Mouse (Mus musculus) thymus, postnatal 10 days (tissue): ENCODE measurements around the gene Neu1.
"Not testable (repeated sequence)": the region's sequence is repeated elsewhere in the genome, so short reads cannot be mapped to it uniquely, and the experiment has no call there.

Source experiments
- DNase-seq, 2 experiments: peaks; one replicate each; pipeline ENCODE4 v3.0.0; 2021; ENCODE audit warnings: low spot score in 2 of 2

Neu1 gene

DNA sequence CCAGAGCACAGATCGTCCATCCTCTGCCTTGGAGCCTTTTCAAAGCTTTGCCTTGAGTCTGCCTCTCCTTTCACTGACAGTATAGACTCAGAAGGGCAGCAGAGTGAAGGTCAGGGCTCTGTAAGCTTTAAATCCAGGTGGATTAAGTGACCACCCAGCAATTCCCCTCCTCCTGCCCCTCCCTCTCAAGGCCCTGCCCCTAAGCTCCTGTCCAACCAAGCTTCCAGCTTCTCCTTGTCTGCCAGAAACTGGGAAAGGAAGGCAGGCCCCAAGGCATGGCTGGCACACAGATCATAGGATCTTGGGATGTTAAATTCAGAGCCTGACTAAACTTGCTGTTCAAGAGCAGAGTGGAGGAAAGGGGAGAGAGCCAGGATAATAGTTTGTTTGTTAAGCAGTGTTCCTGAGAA lies 33.6 kb downstream of the Neu1 start:
- no peak for DNase-seq

DNA sequence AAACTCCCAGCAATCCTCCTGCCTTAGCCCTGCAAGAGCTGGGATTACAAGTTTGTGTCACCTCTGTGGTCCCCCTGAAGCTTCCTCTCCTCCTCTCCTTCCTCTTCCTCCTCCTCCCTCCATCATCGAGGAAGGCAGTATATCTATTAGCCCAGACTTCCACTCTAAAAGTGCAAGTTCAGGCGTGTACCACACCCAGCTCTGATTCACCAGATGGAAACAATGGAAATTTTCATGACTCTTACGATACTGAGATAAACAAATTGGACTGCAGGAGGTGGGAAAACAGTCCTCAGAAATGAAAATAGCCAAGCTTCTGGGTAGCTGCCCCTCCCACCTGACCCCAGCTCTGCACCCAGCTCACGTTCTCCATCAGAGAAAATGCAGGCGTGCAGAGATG lies 34.6 kb downstream of the Neu1 start:
- no peak for DNase-seq

DNA sequence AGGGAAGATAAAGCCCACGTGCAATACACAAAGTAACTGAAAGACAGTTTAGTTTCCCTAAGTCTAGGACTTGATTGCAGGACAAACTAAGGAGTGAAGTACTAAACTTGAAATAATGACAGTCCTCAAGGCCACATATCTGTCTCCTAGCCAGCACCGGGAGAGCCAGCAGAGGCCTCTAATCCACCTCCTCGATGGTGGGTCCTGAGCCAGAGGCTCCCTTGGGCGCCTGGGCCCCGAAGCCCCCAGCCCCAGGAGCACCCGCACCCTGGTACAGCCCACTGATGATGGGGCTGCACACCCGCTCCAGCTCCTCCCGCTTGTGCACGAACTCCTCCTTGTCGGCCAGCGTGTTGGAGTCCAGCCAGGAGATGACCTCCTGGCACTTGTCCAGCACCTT lies 38.8 kb downstream of the Neu1 start, which contains the start of gene Gm20481:
TSS of gene Gm20481 (plus strand) at position 91 of the 400 bp plus-strand sequence.
- not testable (repeated sequence) for DNase-seq

DNA sequence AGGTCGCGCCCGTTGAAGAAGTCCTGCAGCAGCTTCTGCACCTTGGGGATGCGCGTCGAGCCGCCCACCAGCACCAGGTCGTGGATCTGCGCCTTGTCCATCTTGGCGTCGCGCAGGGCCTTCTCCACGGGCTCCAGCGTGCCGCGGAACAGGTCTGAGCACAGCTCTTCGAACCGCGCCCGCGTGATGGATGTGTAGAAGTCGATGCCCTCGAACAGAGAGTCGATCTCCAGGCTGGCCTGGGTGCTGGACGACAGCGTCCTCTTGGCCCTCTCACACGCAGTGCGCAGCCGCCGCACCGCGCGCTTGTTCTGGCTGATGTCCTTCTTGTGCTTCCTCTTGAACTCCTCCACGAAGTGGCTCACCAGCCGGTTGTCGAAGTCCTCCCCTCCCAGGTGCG lies 39.8 kb downstream of the Neu1 start:
- not testable (repeated sequence) for DNase-seq

DNA sequence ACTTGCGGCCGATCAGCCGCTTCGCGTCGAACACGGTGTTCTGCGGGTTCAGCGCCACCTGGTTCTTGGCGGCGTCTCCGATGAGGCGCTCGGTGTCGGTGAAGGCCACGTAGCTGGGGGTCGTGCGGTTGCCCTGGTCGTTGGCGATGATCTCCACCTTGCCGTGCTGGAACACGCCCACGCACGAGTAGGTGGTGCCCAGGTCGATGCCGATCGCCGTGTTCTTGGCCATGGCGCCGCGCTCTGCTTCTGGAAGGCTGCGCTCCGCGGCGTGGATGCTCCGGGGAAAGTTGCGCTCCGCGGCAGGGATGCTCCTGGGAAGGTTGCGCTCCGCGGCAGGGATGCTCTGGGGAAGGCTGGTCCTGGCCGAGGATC lies 40.6 kb downstream of the Neu1 start:
- DNase-seq = not testable (repeated sequence)

DNA sequence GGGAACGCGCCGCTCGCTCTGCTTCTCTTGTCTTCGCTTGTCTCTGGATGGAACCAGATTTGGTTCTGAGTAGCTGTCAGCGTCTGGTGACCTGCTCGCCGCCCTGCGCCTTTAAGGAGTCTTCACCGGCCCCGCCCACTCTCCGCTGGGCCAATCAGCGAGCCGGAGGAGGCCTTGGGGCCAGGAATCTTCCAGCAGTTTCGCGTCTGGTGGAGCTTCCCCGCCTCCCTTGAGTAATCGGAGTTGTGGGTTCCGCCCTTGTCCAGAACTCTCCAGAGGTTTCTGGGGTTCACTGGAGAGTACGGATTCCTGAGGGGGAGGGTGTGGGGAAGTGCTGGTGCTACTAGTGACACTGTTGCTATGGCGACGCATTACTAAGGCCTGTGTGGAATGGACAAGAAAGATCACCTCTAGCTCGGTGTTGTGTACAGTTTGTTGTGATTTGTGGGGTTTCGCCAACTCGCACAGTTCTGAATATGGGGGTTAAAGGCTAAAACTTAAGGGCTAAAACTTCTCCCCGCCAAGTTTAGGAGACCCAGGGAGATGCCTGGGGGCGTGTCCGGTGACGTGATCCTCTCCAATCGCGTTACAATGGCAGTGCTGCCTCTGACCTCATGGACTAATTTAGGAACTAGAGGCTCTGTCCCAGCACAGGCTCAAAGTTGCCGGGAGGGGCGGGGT lies 41.2 kb downstream of the Neu1 start, which contains the start of the genes Hspa1a and Hspa1l:
TSS of gene Hspa1a (minus strand) at position 88 of the 681 bp plus-strand sequence.
TSS of gene Hspa1l (plus strand) at position 635 of the 681 bp plus-strand sequence.
- peak; percentile 28 to 32 for DNase-seq

DNA sequence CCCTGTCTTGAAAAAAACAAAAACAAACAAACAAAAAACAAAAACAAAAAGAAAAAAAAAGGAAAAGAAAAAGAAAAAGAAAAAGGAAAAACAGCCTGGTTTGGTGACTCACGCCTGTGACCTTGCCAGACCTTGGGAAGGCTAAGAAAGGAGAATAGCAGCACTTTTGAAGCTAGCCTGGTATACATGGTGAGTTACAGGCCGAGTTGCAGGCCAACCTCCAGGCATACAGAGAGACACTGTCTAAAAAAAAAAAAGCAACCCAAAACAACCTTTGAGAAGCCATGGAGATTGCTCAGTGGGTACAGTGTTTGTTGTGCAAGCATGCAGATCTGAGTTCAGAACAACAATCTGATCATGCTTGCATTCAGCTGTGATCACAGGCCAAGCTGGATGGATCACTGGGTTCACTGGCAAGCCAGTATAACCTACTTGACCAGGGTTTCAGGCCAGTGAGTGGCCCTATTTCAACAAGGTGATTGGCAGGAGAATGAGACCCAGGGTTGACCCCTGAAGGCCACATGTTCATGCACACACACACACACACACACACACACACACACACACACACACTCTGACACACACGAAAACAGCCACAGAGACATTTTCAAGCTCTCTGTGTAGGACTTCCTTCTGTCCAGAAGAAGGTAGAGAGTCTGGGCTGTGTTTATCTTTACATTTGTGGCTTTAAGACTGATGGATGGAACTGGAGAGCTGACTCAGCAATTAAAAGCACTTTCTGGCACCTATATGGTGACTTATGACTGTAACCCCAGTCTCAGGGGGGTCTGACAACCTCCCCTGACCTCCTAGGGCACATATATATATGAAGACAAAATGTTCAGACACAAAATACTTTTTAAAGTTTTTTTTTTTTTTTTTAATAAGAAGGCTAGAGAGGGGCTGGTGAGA lies 44.8 kb downstream of the Neu1 start:
- no peak for DNase-seq

DNA sequence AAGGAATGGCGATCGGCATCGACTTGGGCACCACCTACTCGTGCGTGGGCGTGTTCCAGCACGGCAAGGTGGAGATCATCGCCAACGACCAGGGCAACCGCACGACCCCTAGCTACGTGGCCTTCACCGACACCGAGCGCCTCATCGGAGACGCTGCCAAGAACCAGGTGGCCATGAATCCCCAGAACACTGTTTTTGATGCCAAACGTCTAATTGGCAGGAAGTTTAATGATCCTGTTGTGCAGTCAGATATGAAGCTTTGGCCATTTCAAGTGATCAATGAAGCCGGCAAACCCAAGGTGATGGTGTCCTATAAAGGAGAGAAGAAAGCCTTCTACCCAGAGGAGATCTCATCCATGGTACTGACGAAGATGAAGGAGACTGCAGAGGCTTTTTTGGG lies 45.9 kb downstream of the Neu1 start:
- no peak for DNase-seq

DNA sequence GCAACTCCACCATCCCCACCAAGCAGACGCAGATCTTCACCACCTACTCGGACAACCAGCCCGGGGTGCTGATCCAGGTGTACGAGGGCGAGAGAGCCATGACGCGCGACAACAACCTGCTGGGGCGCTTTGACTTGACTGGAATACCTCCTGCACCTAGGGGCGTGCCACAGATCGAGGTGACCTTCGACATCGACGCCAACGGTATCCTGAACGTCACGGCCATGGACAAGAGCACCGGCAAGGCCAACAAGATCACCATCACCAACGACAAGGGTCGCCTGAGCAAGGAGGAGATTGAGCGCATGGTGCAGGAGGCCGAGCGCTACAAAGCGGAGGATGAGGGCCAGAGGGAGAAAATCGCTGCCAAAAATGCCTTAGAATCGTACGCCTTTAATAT lies 47.2 kb downstream of the Neu1 start:
- DNase-seq = no peak

DNA sequence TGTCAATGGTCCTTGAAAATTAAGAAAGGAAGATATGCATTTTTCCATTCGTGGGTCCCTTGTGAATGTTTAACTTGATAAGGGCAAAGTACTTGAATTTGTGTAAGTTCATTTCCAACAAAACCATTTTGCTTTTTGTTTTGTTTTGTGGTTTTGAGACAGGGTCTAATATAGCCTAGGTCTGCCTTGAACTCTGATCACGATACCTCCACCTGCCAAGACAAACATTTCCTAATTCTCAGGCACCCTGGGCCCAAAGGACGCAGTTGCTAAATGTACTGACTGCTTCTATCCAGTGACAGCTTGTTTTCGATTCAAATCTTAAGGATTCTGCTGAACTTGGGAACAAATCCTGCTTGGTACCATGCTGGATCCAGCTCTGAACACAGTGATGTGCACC lies 48.6 kb downstream of the Neu1 start:
- DNase-seq = no peak

DNA sequence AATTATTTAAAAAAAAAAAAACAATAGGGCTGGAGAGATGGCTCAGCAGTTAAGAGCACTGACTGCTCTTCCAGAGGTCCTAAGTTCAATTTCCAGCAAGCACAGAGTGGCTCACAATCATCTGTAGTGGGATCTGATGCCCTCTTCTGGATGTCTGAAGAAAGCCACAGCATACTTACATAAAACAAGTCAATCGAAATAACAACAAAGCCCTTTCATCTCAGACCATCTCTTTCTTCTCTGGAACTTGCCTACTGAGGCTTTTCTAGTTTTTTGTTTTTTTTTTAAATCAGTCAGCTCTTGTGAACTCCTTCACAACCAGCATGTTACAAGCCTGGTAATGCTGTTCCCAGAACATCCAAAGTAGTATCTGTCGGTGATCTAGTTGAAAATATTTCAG lies 49.6 kb downstream of the Neu1 start:
- DNase-seq = peak in 1 of 2 experiments; percentile 49

DNA sequence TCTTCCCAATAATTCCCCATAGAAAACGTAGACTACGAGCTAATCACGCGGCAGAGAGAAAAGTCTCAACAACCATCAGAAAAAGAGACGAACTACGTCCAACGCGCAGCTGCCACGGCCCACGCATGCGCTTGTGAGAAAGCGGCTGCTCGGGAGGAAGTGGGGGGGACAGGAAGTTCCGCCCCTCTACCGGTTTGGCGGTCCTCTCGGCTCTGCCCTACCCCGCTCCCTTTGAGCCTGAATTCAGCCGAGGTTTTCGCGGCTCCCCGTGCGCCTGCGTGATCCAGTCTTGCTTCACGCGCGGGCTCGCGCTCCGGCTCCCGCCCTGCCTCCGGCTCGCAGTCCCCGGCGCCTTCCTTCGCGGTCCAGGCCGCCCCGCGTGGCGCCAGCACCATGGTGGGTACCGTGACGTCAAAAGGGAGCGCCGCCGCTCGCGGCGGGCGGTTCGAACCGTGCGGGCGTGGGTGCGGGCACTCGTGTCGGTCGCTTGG lies 50.7 kb downstream of the Neu1 start, which contains the start of gene Lsm2:
TSS of gene Lsm2 (plus strand) at position 173 of the 491 bp plus-strand sequence.
- peak; percentile 87 to 88 for DNase-seq

DNA sequence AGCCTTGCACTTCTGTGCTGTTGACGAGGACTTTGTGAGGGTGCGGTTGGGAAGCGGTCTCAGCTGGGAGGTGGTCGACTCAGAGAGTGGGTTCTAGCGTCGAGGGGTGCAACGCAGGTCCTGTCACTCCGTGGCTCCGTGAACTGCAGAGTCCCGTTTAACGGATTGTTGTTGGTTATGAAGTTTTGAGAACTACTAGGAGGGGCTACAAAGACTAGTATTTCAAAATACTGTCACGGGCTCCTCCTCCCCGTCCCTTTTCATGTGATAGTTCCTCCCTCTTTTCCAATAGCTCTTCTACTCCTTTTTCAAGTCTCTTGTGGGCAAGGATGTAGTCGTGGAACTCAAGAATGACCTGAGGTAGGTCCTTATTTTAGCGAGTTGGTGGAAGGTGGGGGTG lies 51.3 kb downstream of the Neu1 start:
- no peak for DNase-seq

DNA sequence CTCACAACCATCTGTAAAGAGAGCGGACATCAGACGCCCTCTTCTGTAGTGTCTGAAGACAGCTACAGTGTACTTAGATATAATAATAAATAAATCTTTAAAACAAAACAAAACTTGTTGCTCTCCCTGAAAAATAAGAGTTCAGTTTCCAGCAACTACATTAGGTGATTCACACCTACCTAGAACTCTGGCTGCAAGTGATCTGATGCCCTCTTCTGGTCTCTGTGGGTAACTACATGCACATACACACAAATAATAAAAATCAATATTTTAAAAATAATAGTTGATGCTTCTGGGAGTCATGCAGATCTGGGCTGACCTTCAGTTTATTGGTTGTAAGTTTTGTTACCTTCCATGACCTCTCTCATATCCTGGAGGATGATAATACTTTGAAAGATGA lies 53.2 kb downstream of the Neu1 start:
- peak in 1 of 2 experiments; percentile 27 for DNase-seq
